Mouse (Mus musculus) liver (tissue): ENCODE measurements around the gene Psmc3.
"Not testable (repeated sequence)": the region's sequence is repeated elsewhere in the genome, so short reads cannot be mapped to it uniquely, and the experiment has no call there.

Source experiments
- DNase-seq: peaks from one replicate; pipeline ENCODE4 v3.0.0-alpha.2; 2020; ENCODE audit warnings: mixed read lengths

The Psmc3 gene

GRCm38 (mm10) chr2:91082844-91083243 is 29.0 kb downstream of the Psmc3 start:
- peak; percentile 66 for DNase-seq

GRCm38 (mm10) chr2:91083366-91083940 is 29.6 kb downstream of the Psmc3 start:
- DNase-seq, result no peak

- DNase-seq, result no peak
These were observed 30.5 kb downstream of the Psmc3 start for GRCm38 (mm10) chr2:91084179-91084820.

- DNase-seq, result no peak
These were observed 31.9 kb downstream of the Psmc3 start for GRCm38 (mm10) chr2:91085494-91086391.

- DNase-seq, result no peak
These were observed 32.8 kb downstream of the Psmc3 start for GRCm38 (mm10) chr2:91086392-91087237.

GRCm38 (mm10) chr2:91087453-91087852 is 33.6 kb downstream of the Psmc3 start:
- DNase-seq, result no peak

- no peak for DNase-seq
These were observed 35.2 kb downstream of the Psmc3 start for GRCm38 (mm10) chr2:91088987-91089386.

GRCm38 (mm10) chr2:91090208-91090607 is 36.4 kb downstream of the Psmc3 start:
- DNase-seq, result no peak

GRCm38 (mm10) chr2:91090827-91091226 is 37.0 kb downstream of the Psmc3 start:
- DNase-seq, result no peak

- peak; percentile 71 for DNase-seq
These were observed 42.7 kb downstream of the Psmc3 start for GRCm38 (mm10) chr2:91096524-91096923.

- no peak for DNase-seq
These were observed 43.2 kb downstream of the Psmc3 start for GRCm38 (mm10) chr2:91097015-91097414.

- DNase-seq, result no peak
These were observed 44.3 kb downstream of the Psmc3 start for GRCm38 (mm10) chr2:91098156-91098555.

- DNase-seq, result peak; percentile 92
These were observed 47.4 kb downstream of the Psmc3 start for GRCm38 (mm10) chr2:91101124-91101740.

GRCm38 (mm10) chr2:91108156-91108555 is 54.3 kb downstream of the Psmc3 start:
- no peak for DNase-seq

- DNase-seq, result no peak
These were observed 55.4 kb downstream of the Psmc3 start for GRCm38 (mm10) chr2:91109241-91109640.

GRCm38 (mm10) chr2:91109807-91110385 is 56.1 kb downstream of the Psmc3 start:
- no peak for DNase-seq

GRCm38 (mm10) chr2:91110429-91110828 is 56.6 kb downstream of the Psmc3 start:
- DNase-seq, result no peak

- DNase-seq, result not testable (repeated sequence)
These were observed 58.0 kb downstream of the Psmc3 start for GRCm38 (mm10) chr2:91111832-91112231.

- no peak for DNase-seq
These were observed 58.7 kb downstream of the Psmc3 start for GRCm38 (mm10) chr2:91112491-91112890.

- no peak for DNase-seq
These were observed 59.5 kb downstream of the Psmc3 start for GRCm38 (mm10) chr2:91113334-91113733.

- DNase-seq, result peak; percentile 31
These were observed 60.0 kb downstream of the Psmc3 start for GRCm38 (mm10) chr2:91113852-91114251.
